Mouse (Mus musculus) right cerebral cortex, postnatal 36 days (tissue): ENCODE data around the gene Slc35f6.
"Not testable (repeated sequence)": the region's sequence is repeated elsewhere in the genome, so short reads cannot be mapped to it uniquely, and the experiment has no call there.

ENCODE experiments used
- DNase-seq, 2 experiments: peaks; one replicate each; pipeline ENCODE4 v3.0.0; 2022; ENCODE audit warnings: low spot score in 2 of 2, mixed read lengths in 1 of 2

The Slc35f6 gene

DNA sequence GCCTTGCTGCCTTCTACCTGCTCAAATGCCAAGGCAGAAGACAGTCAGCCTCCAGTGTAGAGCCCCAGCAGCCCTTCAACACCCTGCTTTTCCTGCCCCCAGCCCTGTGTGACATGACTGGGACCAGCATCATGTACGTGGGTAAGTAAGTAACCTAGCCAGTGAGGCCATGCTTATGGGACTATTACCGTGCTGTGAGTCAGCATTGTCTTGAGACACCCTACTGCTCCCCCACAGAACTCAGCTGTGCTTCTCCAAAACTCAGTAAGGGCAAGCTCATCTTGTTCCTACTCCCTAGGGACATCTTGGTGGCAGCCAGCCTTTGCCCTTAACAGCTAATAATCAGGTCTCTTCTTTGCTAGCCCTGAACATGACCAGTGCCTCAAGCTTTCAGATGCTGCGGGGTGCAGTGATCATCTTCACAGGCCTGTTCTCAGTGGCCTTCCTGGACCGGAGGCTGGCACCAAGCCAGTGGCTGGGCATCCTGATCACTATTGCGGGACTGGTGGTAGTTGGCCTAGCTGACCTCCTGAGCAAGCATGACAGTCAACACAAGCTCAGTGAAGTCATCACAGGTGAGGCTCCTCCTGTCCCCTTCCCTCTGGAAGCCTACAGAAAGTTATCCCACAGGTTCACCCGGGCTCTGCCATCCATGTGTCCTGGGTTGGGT lies 7.9 kb downstream of the Slc35f6 start:
- DNase-seq: no peak

GRCm38 (mm10) chr5:30659042-30659441 lies 11.3 kb downstream of the Slc35f6 start:
- DNase-seq: no peak

GRCm38 (mm10) chr5:30660278-30660677 lies 12.5 kb downstream of the Slc35f6 start:
- no peak for DNase-seq

DNA sequence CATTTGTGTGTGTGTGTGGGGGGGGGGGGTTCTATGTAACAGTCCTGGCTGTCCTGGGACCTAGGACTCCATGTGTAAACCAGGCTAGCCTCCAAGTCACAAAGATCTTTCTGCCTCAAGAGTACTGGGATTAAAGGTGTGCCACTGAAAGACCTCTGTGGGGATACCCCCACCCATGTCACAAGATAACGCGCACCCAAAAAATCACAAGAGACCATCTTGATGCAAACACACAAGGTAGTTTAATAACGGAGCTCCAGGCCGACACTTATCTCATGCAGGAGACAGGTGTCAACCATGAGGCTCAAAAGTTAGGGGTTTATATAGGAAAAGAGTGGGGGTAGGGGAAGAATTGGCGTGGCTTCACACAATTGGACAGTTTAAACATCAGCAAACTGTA lies 13.1 kb downstream of the Slc35f6 start:
- no peak for DNase-seq

DNA sequence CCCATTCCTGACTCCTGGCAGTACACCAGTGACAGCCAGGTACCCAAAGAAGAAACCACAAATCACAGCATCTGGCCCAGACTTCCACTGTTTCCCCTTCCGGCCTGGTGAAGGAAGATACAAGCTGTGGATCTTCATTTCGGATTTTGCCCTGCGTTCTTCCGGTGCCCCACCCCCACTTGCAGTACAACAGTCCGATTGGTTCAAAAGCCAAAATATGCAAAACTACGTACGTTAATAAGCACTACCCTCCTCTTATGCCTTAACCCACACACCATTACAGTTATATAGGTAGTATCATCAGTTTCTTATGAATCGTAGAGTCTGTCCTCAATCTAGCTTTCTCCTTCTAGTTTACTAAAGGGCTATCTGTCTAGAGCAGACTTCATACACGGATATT lies 17.6 kb downstream of the Slc35f6 start:
- DNase-seq: no peak

DNA sequence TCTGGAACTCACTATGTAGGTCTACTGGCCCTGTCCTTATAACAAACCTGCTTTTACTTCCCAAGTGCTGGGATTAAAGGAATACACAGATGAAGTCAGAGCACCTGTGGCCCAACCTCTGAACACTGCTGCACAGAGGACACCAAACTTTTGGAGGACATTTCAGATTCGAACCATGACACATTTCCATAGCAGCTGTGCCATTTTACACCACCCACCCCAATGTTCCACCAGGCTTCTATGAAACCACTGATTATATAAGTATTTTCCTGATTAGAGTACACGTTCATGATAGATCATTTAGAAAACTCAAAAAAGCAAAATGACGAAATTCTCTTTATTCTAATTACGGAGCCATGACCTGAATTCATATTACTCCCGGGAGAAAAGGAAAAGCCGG lies 18.2 kb downstream of the Slc35f6 start:
- peak; percentile 27 to 59 for DNase-seq

- DNase-seq: peak; percentile 85 to 94
These were observed 18.9 kb downstream of the Slc35f6 start, which contains the start of gene Cenpa for GRCm38 (mm10) chr5:30666391-30667195. TSS of gene Cenpa (plus strand) at chr5:30666777.

- DNase-seq: no peak
These were observed 19.5 kb downstream of the Slc35f6 start for GRCm38 (mm10) chr5:30667215-30667614.

GRCm38 (mm10) chr5:30667686-30668085 lies 20.0 kb downstream of the Slc35f6 start:
- DNase-seq: no peak

DNA sequence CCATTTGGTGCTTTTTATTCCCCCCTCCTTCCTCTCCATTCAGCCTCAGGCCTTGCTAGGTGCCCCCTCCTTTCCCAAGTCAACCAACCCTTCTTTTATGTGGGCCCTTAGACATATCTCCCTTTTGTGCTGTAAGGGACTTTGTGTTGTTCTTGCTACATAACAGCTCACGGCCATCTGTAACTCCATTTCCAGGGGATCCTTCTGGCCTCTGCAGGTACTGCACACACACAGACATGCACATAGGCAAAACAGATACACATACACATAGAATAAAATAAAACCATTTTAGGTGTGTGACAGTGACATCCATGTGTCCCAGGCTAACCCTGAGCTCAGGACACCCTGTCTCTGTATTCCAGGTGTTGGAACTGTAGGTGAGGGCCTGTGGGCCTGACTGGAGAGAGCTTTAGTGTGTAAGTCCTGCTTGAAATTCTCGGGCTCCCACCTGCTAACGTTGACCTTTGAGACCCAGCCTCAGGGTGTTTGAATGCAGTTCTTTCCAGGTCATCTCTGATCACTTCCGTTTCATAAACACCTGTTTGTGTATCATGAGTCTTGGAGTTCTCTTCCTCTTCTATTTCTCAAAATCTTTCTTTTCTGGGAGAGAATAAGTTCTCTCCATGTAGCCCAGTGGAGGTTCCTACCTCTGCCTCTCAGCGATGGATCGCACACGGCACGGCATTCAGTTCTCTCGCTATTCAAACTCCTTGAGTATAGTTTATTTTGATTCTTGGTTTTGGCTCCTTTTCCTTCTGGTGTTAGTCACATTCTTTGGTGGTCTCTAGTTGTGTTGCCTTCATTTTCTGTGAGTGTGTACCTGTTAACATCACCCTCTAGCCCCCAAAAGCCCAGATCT lies 21.1 kb downstream of the Slc35f6 start:
- DNase-seq: no peak

DNA sequence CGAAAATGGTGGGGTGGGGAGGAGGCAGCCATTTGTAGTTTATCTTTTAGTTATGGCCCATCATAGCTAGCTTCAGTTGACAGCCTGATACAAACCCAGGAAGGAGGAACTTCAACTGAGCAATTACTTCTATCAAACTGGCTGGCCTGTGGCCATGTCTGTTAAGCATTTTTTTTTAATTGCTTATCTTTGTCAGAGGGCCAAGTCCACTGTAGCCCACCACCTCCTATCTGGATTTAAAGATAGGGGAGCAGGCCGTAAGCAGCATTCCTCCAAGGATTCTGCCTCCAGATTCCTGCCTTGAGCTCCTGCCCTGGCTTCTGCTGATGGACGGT lies 21.7 kb downstream of the Slc35f6 start:
- no peak for DNase-seq

DNA sequence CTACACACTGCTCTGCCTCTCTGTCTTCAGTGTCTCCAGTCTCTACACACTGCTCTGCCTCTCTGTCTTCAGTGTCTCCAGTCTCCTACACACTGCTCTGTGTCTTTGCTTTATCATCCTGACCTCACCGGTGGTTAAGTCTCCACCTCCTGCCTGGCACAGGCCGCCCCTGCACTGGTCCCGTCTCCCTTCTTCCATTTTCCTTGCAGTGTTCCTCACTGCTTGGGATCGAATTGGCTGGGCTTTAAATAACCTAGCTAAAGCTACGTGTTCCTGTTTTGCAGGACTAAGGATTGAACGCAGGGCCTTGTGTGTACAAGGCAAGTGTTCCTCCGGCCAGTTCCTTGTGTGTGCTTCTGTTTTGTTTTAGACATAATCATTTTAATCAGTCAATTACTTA lies 22.4 kb downstream of the Slc35f6 start:
- DNase-seq: no peak

DNA sequence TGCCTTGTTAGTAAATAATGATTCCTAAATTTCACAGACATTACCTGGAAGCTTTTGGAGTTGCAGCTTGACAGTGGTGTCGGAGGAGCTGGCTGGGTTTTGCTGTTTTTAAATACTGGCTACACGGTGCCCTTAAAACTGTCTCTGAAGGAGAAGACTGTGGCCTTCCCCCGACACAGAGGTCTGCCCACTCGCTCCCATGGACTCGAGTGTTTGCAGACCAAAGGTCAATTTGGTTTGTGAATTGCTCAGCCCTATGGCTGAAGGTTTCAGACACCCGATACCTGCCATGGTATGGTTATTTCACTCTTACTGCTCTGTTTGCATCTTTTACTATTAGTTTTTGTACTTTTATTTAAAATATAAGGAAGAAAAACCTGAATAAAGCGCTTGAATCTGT lies 26.3 kb downstream of the Slc35f6 start:
- DNase-seq: no peak

- no peak for DNase-seq
These were observed 29.1 kb downstream of the Slc35f6 start for GRCm38 (mm10) chr5:30676800-30677199.

DNA sequence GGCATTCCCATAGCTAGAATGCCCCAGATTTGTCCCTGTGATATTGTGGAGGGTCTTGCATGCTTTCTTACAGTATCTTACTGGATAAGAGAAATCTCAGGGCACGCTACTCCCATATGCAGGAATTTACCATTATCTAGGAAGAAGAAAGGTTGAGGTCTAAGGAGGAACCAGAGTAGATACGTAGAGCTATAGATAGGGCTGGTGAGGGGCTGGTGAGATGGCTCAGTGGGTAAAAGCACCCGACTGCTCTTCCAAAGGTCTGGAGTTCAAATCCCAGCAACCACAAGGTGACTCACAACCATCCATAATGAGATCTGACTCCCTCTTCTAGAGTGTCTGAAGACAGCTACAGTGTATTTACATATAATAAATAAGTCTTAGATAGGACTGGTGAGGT lies 30.3 kb downstream of the Slc35f6 start:
- not testable (repeated sequence) for DNase-seq

GRCm38 (mm10) chr5:30678722-30679296 lies 31.1 kb downstream of the Slc35f6 start:
- DNase-seq: no peak

- no peak for DNase-seq
These were observed 31.9 kb downstream of the Slc35f6 start for GRCm38 (mm10) chr5:30679593-30679992.

- DNase-seq: no peak
These were observed 34.2 kb downstream of the Slc35f6 start for GRCm38 (mm10) chr5:30681970-30682369.

DNA sequence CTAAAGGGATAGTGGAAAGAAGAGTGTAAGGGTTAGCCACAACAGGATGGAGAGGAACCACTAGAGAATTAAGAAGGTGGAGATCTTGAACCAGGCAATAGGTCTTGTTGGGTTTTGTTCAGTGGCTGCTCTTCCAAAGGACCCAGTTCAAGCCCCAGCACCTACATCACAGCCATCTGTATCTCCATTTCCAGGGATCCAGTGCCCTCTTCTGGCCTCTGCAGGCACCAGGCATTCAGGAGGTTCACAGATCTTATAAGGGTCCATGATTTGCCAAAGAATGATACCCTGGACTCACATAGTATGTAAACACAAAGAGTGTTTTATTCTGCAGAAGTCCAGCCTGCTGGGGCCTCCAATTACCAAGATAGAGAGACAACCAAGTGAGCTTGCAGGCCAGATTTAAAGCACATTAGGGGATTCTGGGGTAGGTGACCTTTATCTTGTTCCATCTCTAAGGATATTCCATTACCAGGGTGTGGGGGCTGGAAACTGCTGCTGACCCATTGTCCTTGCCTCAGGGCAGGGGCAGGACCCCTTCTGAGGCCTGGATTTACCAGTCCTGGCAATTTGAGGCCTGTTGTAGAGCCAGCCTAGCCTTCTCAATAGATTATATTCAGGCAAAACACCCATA lies 35.4 kb downstream of the Slc35f6 start:
- no peak for DNase-seq

DNA sequence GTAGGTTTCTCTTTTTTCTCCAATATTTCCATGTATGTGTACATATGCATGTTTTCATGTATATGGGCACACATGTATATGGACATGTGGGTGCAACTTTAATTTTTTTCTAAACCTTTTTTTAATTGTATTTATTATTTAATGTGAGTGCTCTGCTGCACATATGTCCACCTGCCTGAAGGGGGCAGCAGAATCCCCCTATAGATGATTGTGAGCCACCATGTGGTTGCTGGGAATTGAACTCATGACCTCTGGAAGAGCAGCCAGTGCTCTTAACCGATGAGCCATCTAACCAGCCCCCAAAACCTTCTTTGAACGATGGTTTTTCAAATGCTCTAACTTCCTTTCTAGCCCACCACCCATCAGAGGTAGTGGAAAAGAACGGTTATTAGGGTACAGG lies 36.3 kb downstream of the Slc35f6 start:
- no peak for DNase-seq

GRCm38 (mm10) chr5:30686781-30687180 lies 39.0 kb downstream of the Slc35f6 start:
- no peak for DNase-seq
